Mouse (Mus musculus): ENCODE results near the gene Secisbp2. TPM values are rescaled to one million over a fixed set of nuclear protein-coding genes. Genes with fewer than 3 reads are reported as not detected.

Secisbp2 gene
- polyA plus RNA-seq, 1 experiment from 2014 or later: 23.2 TPM

Other genes with a start within 250 kb of the Secisbp2 start
- gene S1pr3, start 243.1 kb upstream of the Secisbp2 start, polyA plus RNA-seq (2014; fragmentation: Nextera tagmentation; extraction: Ambion mirVana): 126 and 129 TPM in 2 replicates
- 0.32 and 0.50 TPM in 2 replicates for gene Shc3, start 82.3 kb upstream of the Secisbp2 start, polyA plus RNA-seq (2014; fragmentation: Nextera tagmentation; extraction: Ambion mirVana)
- gene Cks2, start 6.5 kb upstream of the Secisbp2 start, polyA plus RNA-seq (2014; fragmentation: Nextera tagmentation; extraction: Ambion mirVana): 464 and 467 TPM in 2 replicates
- gene Sema4d, start 142.1 kb downstream of the Secisbp2 start, polyA plus RNA-seq (2014; fragmentation: Nextera tagmentation; extraction: Ambion mirVana): 5.1 and 5.3 TPM in 2 replicates
- 20.5 and 20.7 TPM in 2 replicates for gene Gadd45g, start 195.0 kb downstream of the Secisbp2 start, polyA plus RNA-seq (2014; fragmentation: Nextera tagmentation; extraction: Ambion mirVana)

Data from limb, embryonic 11.5 days (tissue).